Mouse (Mus musculus) cerebellum, postnatal 4 days (tissue): Measurements from ENCODE around the gene Adipor1.
"Not testable (repeated sequence)": the region's sequence is repeated elsewhere in the genome, so short reads cannot be mapped to it uniquely, and the experiment has no call there.

Experiments used
- DNase-seq, 2 experiments: peaks; one replicate each; pipeline ENCODE4 v3.0.0; 2022; ENCODE audit warnings: low spot score in 2 of 2, mixed read lengths in 1 of 2

Gene Adipor1

GRCm38 (mm10) chr1:134419751-134420458 lies 4.7 kb downstream of the Adipor1 start:
- no peak for DNase-seq

GRCm38 (mm10) chr1:134423911-134424310 lies 8.7 kb downstream of the Adipor1 start:
- DNase-seq: no peak

- no peak for DNase-seq
Observed at GRCm38 (mm10) chr1:134426289-134426688, 11.1 kb downstream of the Adipor1 start.

- no peak for DNase-seq
Observed at GRCm38 (mm10) chr1:134433002-134433401, 17.8 kb downstream of the Adipor1 start.

- no peak for DNase-seq
Observed at GRCm38 (mm10) chr1:134433473-134433872, 18.3 kb downstream of the Adipor1 start.

GRCm38 (mm10) chr1:134435414-134435813 lies 20.2 kb downstream of the Adipor1 start:
- DNase-seq: no peak

- DNase-seq: no peak
Observed at GRCm38 (mm10) chr1:134440437-134440836, 25.3 kb downstream of the Adipor1 start.

- not testable (repeated sequence) for DNase-seq
Observed at GRCm38 (mm10) chr1:134441737-134442136, 26.6 kb downstream of the Adipor1 start.

GRCm38 (mm10) chr1:134442394-134442793 lies 27.2 kb downstream of the Adipor1 start:
- DNase-seq: no peak

- not testable (repeated sequence) for DNase-seq
Observed at GRCm38 (mm10) chr1:134443288-134443687, 28.1 kb downstream of the Adipor1 start.

GRCm38 (mm10) chr1:134445418-134445817 lies 30.2 kb downstream of the Adipor1 start:
- DNase-seq: no peak

- DNase-seq: not testable (repeated sequence)
Observed at GRCm38 (mm10) chr1:134448537-134448936, 33.4 kb downstream of the Adipor1 start.

GRCm38 (mm10) chr1:134450201-134450600 lies 35.0 kb downstream of the Adipor1 start:
- DNase-seq: no peak

- peak in 1 of 2 experiments; percentile 37 for DNase-seq
Observed at GRCm38 (mm10) chr1:134450986-134451385, 35.8 kb downstream of the Adipor1 start.

GRCm38 (mm10) chr1:134454904-134455824 lies 40.0 kb downstream of the Adipor1 start, which contains the start of gene Klhl12:
Klhl12 (plus strand) TSS chr1:134455531.
- DNase-seq: peak; percentile 94 to 96

- DNase-seq: no peak
Observed at GRCm38 (mm10) chr1:134456060-134456459, 40.9 kb downstream of the Adipor1 start.

GRCm38 (mm10) chr1:134458139-134458727 lies 43.1 kb downstream of the Adipor1 start:
- DNase-seq: no peak

- DNase-seq: no peak
Observed at GRCm38 (mm10) chr1:134460294-134461284, 45.4 kb downstream of the Adipor1 start.
